19 mouse cellular contexts compared by ENCODE assay signal in genomic region chr10:67697401-67698195, GRCm38 (mm10).
DNase-seq lines count a peak whose midpoint lies in the region; ATAC-seq and TF ChIP-seq lines count a peak whose summit lies in the region.
"Had no signal": no experiment of that assay in that cellular context is flagged by ENCODE, and none has a peak within 500 bp of the region (broad histone marks: within the 10 kb centered on the region; RNA-seq: fewer than 3 reads in every experiment).

No protein-coding gene starts in this region.

- no peaks in the 10 kb centered on the region for H3K27me3 ChIP-seq in heart, postnatal 0 days (ENCODE audit: control insufficient read depth, insufficient read depth, low read length)
- H3K27me3 ChIP-seq: CH12.LX; limb, embryonic 13.5 days; liver, embryonic 15.5 days had no signal

- TF ChIP-seq EP300 in heart, postnatal 0 days (IDR thresholded peaks at IDR 0.05; ENCODE audit: low read depth), result no peak

- ATAC-seq in heart, postnatal 0 days (ENCODE audit: insufficient read depth, low read depth), result no peak
- peak; percentile 89 for ATAC-seq in CD4-positive, CD25-positive, alpha-beta regulatory T cell, adult 4 months
- ATAC-seq in activated CD4-positive, CD25-positive, alpha-beta regulatory T cell, adult 4 months, result peak; percentile 81
- ATAC-seq: forebrain, embryonic 16.5 days had no signal

- 47% methylated on average over 16 of the region's 16 CpGs for WGBS in heart, postnatal 0 days

- H3K27ac ChIP-seq in heart, postnatal 0 days (ENCODE audit: low read depth), result no peak overlapping the region
- H3K27ac ChIP-seq: limb, embryonic 13.5 days; liver, embryonic 15.5 days had no signal

- H3K9ac ChIP-seq in heart, postnatal 0 days (replicated peaks; ENCODE audit: low read depth, low read length), result no peak overlapping the region
- H3K9ac ChIP-seq: limb, embryonic 13.5 days; liver, embryonic 15.5 days had no signal

- no peaks in the 10 kb centered on the region for H3K36me3 ChIP-seq in heart, postnatal 0 days (replicated peaks; ENCODE audit: control insufficient read depth, insufficient read depth, low read length)
- H3K36me3 ChIP-seq: limb, embryonic 13.5 days; liver, embryonic 15.5 days had no signal

- H3K4me2 ChIP-seq in heart, postnatal 0 days (ENCODE audit: low read depth, low read length), result peak overlapping the region; percentile 28
- H3K4me2 ChIP-seq: limb, embryonic 13.5 days; liver, embryonic 15.5 days had no signal

- DNase-seq in heart, postnatal 0 days (ENCODE audit: low spot score), result no peak
- no peak for DNase-seq in heart, adult 8-10 months (ENCODE audit: low spot score)
- DNase-seq in thymus, postnatal 10 days (ENCODE audit: low spot score in 2 of 2), result peak; percentile 43 to 52
- no peak for DNase-seq in kidney, adult 8-10 months
- no peak for DNase-seq in embryo, embryonic 10 days (ENCODE audit: low spot score)
- DNase-seq: adrenal gland, postnatal 14 days; cerebellum, adult 18-20 months; kidney, postnatal 10 days; midbrain, embryonic 14.5 days; retina, postnatal 1 day; right cerebral cortex, postnatal 4 days had no signal

- H3K4me1 ChIP-seq in heart, postnatal 0 days (ENCODE audit: control insufficient read depth, insufficient read depth), result peaks cover 9% of the 10 kb centered on the region; the same call in 1 of the 2 replicates
- H3K4me1 ChIP-seq: limb, embryonic 13.5 days had no signal

- no peaks in the 10 kb centered on the region for H3K9me3 ChIP-seq in heart, postnatal 0 days (replicated peaks; ENCODE audit: control insufficient read depth, low read length)
- H3K9me3 ChIP-seq: limb, embryonic 13.5 days; liver, embryonic 15.5 days had no signal

- TF ChIP-seq CTCF in heart, postnatal 0 days (IDR thresholded peaks at IDR 0.05; ENCODE audit: low read depth), result no peak

- H3K4me3 ChIP-seq in heart, postnatal 0 days (ENCODE audit: low read depth, low read length), result no peak overlapping the region
- H3K4me3 ChIP-seq: erythroblast, embryonic 14.5 days; limb, embryonic 13.5 days; liver, embryonic 15.5 days; myocyte had no signal

Comparison
In these comparisons a context has a peak if more than half of its experiments do, and no peak if none do; other contexts are left out.
1. DNase-seq: peak in thymus, postnatal 10 days (2 of 2); none in heart, postnatal 0 days (single experiment), heart, adult 8-10 months (single experiment), kidney, adult 8-10 months (0 of 2) and embryo, embryonic 10 days (single experiment).